Mouse (Mus musculus) lung, postnatal 10 days (tissue): ENCODE measurements at regions not wholly inside any gene's neighbourhood (a gene's known extent, or its start where the extent isn't known, plus 50 kb on each side); places are given as distances from the start of the nearest gene placed in this dataset.

Experiments used
- DNase-seq: peaks from one replicate; pipeline ENCODE4 v3.0.0; 2021

GRCm38 (mm10) chr10:118714179-118714581 is 155.8 kb downstream of the Dyrk2 start:
- DNase-seq = peak; percentile 39

DNA sequence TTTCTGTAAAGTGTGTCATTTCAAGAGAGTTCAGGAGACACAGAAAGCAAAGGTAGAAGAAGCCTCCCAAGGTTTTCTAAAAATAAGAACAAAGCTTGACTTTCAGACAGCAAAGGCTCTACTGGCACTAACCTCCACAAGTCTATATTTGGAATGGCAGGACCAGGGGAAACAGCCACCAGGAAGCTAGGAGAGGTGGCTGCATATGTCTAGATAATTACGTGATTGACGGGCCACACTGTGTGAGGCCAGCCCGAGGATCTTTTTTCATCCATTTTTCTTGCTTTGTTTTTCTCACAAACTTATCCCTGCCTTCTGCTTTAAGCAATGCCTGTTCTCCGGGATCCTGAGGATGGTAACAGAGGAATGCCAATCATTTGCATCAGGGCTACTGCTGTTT is 155.4 kb downstream of the Dyrk2 start:
- DNase-seq = no peak

- DNase-seq = no peak
Measured at GRCm38 (mm10) chr10:118720630-118721029, 149.4 kb downstream of the Dyrk2 start.

- peak; percentile 17 for DNase-seq
Measured at GRCm38 (mm10) chr10:118722132-118722551, 147.9 kb downstream of the Dyrk2 start.

DNA sequence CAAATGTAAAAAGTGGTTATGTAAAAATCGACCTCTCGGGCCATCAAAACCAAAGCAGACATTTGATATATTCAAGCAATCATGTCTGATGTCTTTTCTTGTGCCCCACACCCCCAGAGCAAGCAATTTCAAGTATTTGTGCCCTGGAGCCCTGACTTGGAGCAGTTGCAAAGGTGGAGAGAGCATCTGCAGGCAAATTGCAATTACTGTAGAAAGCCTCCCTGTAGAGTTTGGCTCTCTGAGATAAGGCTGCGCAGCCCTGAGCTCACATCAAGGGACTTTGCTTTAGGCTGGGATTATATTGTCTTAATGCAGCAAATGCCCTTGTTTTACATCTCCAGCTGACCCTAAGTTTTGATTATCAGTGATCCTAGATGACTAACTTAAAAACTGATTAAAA is 147.3 kb downstream of the Dyrk2 start:
- DNase-seq = no peak

- no peak for DNase-seq
Measured at GRCm38 (mm10) chr10:118736093-118736492, 133.9 kb downstream of the Dyrk2 start.

- no peak for DNase-seq
Measured at GRCm38 (mm10) chr10:118737064-118737463, 132.9 kb downstream of the Dyrk2 start.

GRCm38 (mm10) chr10:118739849-118740481 is 130.0 kb downstream of the Dyrk2 start:
- DNase-seq = peak; percentile 67

DNA sequence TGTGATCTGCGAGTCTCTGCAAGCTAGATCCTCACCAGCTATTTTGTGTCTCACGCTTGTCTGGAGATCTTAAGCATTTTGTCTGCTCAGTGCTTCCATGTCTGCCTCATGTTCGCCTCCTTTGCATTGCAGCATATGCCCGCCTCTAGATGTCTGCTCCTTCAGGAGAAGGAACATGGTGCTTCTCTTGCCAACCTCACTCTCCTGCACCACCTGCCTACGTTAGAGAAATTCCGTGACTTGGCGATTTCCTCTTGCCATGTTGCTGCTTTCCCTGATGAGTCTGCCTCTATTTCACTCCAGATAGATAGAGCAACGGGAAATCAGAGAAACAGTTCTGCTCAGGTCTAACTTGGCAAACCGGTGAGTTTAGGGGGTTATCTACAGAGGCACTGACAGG is 126.2 kb downstream of the Dyrk2 start:
- no peak for DNase-seq

DNA sequence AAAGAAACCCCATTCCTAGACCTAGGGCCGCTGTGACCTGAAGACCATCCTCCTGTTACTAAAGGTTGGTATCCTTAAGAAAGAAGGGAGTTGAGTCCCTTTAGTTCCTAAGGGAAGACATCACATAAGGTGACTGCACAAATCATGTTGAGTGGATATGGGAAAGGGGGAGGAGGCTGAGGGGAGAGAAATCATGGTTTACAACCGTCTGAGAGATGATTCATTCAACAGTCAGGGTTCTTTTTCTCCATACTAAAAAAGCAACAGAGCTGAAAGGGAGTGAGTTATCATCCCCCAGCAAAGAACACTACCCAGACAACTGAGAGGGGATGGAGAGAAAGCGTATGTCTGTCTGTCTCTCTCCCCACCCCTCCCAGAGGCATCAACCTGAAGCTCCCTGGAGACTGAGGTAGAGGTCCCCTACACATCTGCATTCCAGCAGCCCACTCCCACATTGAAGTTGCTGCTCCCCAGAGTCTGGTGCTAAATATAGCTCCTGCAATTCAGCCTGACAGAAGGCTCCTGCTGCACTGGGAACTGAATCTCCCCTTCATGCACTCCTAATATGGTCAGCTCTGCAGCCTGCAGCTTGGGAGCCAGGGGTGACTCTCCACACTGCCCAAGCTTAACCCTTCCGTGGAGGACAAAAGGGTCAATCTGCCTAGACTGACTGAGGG is 123.2 kb downstream of the Dyrk2 start:
- DNase-seq = peak; percentile 18

GRCm38 (mm10) chr10:118749039-118749438 is 121.0 kb downstream of the Dyrk2 start:
- peak; percentile 32 for DNase-seq

DNA sequence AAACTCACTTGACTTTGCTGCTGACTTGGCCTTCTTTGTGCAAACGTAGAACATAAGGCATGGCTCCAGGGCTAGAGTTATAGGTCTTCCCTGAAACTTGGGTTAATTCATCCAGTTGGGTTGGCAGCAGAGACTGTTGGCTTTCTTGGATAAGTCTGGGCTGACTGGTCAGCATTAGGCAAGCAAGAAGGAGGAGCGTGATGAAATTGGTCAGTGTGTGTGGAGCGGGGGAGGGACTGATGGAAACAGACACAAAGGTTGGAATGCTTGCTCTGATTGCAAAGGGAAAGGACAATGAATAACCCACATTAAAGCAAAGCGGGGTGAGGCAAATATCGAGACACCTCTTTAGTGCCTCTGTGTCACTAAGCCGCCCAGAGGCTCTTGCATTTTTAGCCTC is 120.3 kb downstream of the Dyrk2 start:
- peak; percentile 50 for DNase-seq

- DNase-seq = peak; percentile 18
Measured at GRCm38 (mm10) chr10:118751110-118751509, 118.9 kb downstream of the Dyrk2 start.

DNA sequence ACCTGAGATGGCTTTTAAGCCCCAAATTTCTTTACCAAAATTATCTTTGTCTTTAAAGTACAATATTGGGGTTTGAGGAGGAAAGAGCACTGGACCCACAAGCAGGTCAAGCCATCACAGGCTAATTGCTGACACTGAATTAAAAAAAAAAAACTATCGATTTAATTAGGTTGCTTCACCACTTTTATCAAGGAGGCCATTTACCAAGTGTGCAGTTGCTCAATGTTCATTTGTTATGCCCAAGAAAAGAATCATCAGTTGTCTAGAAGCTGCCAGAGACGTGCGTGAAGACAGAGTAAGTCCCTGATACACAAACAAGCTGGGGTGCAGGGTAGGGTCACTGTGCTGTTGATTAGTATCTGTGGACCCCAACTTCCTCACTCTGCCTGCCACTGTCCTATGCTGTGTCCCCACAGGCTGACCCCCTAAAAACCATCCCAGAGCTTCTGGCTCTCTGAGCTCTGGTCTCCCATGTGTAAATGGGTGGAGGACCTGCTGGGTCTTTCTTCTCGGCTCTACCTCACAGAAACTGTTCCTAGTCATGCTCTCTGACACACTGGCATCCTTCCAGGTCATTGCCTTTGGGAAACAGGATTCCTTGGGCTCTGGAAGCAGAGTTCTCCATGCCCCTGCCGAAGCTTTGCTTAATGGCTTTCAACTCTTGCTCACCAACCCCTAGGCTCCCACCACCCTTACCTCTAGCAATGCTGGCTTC is 116.8 kb downstream of the Dyrk2 start:
- DNase-seq = no peak

- DNase-seq = no peak
Measured at GRCm38 (mm10) chr10:118754791-118755190, 115.2 kb downstream of the Dyrk2 start.

- peak; percentile 82 for DNase-seq
Measured at GRCm38 (mm10) chr10:118758825-118759471, 111.1 kb downstream of the Dyrk2 start.

DNA sequence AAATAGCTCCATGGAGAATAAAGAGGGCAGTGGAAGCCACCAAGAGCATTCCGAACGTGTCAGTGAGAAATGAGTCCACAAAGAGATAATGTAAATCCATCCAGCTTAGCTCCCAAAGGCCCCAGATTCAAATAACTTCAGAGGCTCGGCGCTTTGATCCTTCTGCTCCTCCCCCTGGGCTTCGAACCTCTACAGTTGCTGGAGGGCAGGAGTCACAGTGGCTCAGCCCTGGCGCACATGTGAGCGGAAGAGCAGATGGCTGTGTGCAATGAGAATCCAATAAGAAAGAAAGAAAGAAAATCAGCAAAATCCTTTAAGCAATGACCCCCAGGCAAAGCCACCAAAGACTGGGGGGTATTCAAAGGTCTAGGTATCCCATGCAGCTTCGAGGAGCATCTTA is 109.6 kb downstream of the Dyrk2 start:
- no peak for DNase-seq

GRCm38 (mm10) chr10:118761101-118761868 is 108.7 kb downstream of the Dyrk2 start:
- DNase-seq = peak; percentile 58

GRCm38 (mm10) chr10:118765051-118765450 is 105.0 kb downstream of the Dyrk2 start:
- DNase-seq = no peak

DNA sequence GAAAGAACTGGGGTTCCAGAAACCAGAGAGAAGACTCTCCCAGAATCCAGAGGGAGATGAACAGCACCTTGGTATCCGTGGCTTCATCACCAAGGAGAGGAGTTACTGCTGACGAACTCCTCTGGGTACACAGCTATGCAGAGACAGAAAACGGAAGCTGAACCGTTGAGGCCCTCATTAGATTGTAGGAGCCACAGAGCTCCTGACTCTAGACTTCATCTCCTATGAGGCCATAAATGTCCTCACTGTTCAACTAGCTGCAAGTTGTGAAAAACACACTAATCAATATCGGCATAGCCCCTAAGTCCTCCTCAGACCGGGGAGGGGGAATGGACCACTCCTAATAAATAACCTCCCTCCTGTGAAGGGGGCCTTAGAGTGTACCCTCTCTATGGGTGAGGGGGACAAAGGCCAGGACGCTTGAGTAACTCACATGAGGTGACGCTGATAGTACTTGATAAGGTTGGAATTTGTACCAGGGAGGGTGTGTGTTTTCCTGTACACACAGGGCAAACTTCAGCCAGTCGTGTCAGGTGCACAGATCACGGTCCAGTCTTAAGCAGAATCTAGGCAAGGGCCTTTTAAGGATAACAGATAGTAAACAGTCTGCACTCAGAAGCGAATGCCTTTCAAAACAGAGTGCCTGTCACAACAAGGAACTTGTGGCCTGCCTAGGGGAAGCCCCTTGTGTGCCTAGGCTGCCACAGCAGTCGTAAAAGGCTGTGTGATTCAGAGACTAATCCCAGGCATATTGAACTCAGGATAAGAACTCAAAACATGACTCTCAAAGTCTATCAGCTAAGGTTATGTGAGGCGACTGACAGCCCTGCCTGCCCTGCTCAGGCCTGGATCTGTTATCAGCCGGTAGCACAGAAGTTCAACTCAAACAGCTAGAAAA is 104.2 kb downstream of the Dyrk2 start:
- DNase-seq = no peak

GRCm38 (mm10) chr10:118766826-118767225 is 103.2 kb downstream of the Dyrk2 start:
- DNase-seq = no peak

DNA sequence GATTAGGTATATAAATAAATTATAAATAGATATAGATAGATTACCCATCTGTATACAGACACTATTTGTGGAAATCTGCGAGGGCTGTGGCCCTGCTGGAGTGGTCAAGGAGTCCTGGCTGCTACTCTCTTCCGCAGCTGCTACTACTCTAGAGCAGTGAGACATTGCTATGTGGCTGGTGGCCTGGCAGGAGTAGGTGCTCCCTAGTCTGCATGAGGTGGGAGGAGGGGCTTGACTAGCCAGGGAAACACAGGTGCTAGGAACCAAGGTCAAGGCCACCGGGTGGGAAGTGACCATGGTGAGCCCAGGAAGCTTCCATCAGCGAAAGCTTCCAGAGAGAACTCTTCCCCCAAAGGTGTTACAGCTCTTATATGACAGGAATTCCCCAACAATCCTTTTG is 100.3 kb downstream of the Dyrk2 start:
- DNase-seq = no peak
